Mouse (Mus musculus) brain, embryonic 14.5 days (tissue): ENCODE data around the gene Car15.

Experiments
- CTCF ChIP-seq: fragments of 200-500 bp; IDR thresholded peaks from 2 replicates; pipeline ENCODE4 v1.5.1; 2012; ENCODE audit warnings: inconsistent platforms, mild to moderate bottlenecking, moderate library complexity, borderline replicate concordance; ENCODE audit not compliant: insufficient read depth, insufficient read length; ENCODE audit errors: extremely low read depth
- POLR2A ChIP-seq: fragments of 200-500 bp; IDR thresholded peaks from 2 replicates; pipeline ENCODE4 v1.6.1; 2012; ENCODE audit warnings: mild to moderate bottlenecking, inconsistent platforms, borderline replicate concordance; ENCODE audit not compliant: poor library complexity, insufficient read depth, insufficient read length, severe bottlenecking; ENCODE audit errors: extremely low read depth

- no peak for TF ChIP-seq CTCF
- TF ChIP-seq POLR2A, result no peak
Measured at GRCm38 (mm10) chr16:17806581-17807191, 31.5 kb downstream of the Car15 start.
